Comparison of ENCODE assay signal across 9 mouse cellular contexts in genomic region chr15:89523283-89523832, GRCm38 (mm10). TPM values are rescaled to one million over a fixed set of nuclear protein-coding genes. Genes with fewer than 3 reads are reported as not detected.
DNase-seq lines count a peak whose midpoint lies in the region; ATAC-seq lines count a peak whose summit lies in the region.
"Had no signal": no experiment of that assay in that cellular context is flagged by ENCODE, and none has a peak within 500 bp of the region (broad histone marks: within the 10 kb centered on the region; RNA-seq: fewer than 3 reads in every experiment).

No protein-coding gene starts in this region.

- H3K27ac ChIP-seq in kidney, embryonic 16.5 days (ENCODE audit: low read length), result no peak overlapping the region
- H3K27ac ChIP-seq in hindbrain, embryonic 13.5 days, result no peak overlapping the region
- no peak overlapping the region for H3K27ac ChIP-seq in midbrain, embryonic 16.5 days (ENCODE audit: low read length)
- H3K27ac ChIP-seq: macrophage had no signal

- intact Hi-C loops in left cerebral cortex, postnatal 4 days (cut with DNase I), result no loop called here

- peak overlapping the region; percentile 85 for H3K4me2 ChIP-seq in kidney, embryonic 16.5 days (replicated peaks; ENCODE audit: low read depth, low read length)
- peak overlapping the region; percentile 94 for H3K4me2 ChIP-seq in hindbrain, embryonic 13.5 days
- H3K4me2 ChIP-seq in midbrain, embryonic 16.5 days (ENCODE audit: low read length), result peak overlapping the region; percentile 97

- H3K9me3 ChIP-seq in kidney, embryonic 16.5 days (ENCODE audit: low read length), result no peaks in the 10 kb centered on the region
- no peaks in the 10 kb centered on the region for H3K9me3 ChIP-seq in hindbrain, embryonic 13.5 days
- H3K9me3 ChIP-seq in midbrain, embryonic 16.5 days (replicated peaks; ENCODE audit: control insufficient read depth, low read length, poor library complexity, severe bottlenecking), result no peaks in the 10 kb centered on the region

- 6% methylated on average over 38 of the region's 47 CpGs for WGBS in kidney, embryonic 16.5 days
- WGBS in hindbrain, embryonic 13.5 days, result 10% methylated on average over 32 of the region's 47 CpGs
- 10% methylated on average over 16 of the region's 47 CpGs for WGBS in midbrain, embryonic 16.5 days

- H3K4me3 ChIP-seq in kidney, embryonic 16.5 days (ENCODE audit: low read length), result peak overlapping the region; percentile 59
- H3K4me3 ChIP-seq in hindbrain, embryonic 13.5 days, result peak overlapping the region; percentile 67
- H3K4me3 ChIP-seq in midbrain, embryonic 16.5 days (ENCODE audit: low read depth, low read length), result peak overlapping the region; percentile 52

- DNase-seq in kidney, adult 18-20 months, result no peak
- DNase-seq in left cerebral cortex, postnatal 4 days, result no peak
- DNase-seq in spleen, postnatal 36 days (ENCODE audit: low spot score in 2 of 2), result no peak
- DNase-seq in adipocyte (ENCODE audit: low spot score), result no peak

- peaks cover 12% of the 10 kb centered on the region; the same call in 1 of the 2 replicates for H3K4me1 ChIP-seq in kidney, embryonic 16.5 days (ENCODE audit: insufficient read depth, low read length)
- H3K4me1 ChIP-seq in hindbrain, embryonic 13.5 days (replicated peaks), result peaks cover 21% of the 10 kb centered on the region
- H3K4me1 ChIP-seq in midbrain, embryonic 16.5 days (ENCODE audit: control insufficient read depth, insufficient read depth, low read length), result no peaks in the 10 kb centered on the region

- ATAC-seq in kidney, embryonic 16.5 days (ENCODE audit: low FRiP score, low TSS enrichment), result peak; percentile 65
- peak; percentile 9; the same call in 1 of the 2 replicates for ATAC-seq in common myeloid progenitor, adult 5-6 weeks (replicated peaks; ENCODE audit: low read depth, poor library complexity, severe bottlenecking)
- ATAC-seq in hindbrain, embryonic 13.5 days (ENCODE audit: low FRiP score), result peak; percentile 56; the same call in 1 of the 2 replicates
- ATAC-seq in midbrain, embryonic 16.5 days, result peak; percentile 40; the same call in 1 of the 2 replicates

- H3K36me3 ChIP-seq in kidney, embryonic 16.5 days (ENCODE audit: insufficient read depth, low read length), result no peaks in the 10 kb centered on the region
- peaks cover 15% of the 10 kb centered on the region; the same call in 1 of the 2 replicates for H3K36me3 ChIP-seq in hindbrain, embryonic 13.5 days
- H3K36me3 ChIP-seq in midbrain, embryonic 16.5 days (ENCODE audit: control insufficient read depth, insufficient read depth, low read length), result peaks cover 3% of the 10 kb centered on the region; the same call in 1 of the 2 replicates

- H3K27me3 ChIP-seq in kidney, embryonic 16.5 days (ENCODE audit: insufficient read depth, low read length), result peaks cover 43% of the 10 kb centered on the region
- H3K27me3 ChIP-seq in hindbrain, embryonic 13.5 days, result peaks cover 46% of the 10 kb centered on the region
- no peaks in the 10 kb centered on the region for H3K27me3 ChIP-seq in midbrain, embryonic 16.5 days (ENCODE audit: control insufficient read depth, insufficient read depth, low read depth, low read length)

- H3K9ac ChIP-seq in kidney, embryonic 16.5 days (replicated peaks; ENCODE audit: low read length), result peak overlapping the region; percentile 67
- H3K9ac ChIP-seq in hindbrain, embryonic 13.5 days, result peak overlapping the region; percentile 67
- peak overlapping the region; percentile 64 for H3K9ac ChIP-seq in midbrain, embryonic 16.5 days (ENCODE audit: low read depth, low read length)

RNA-seq across cellular contexts. Expression of gene Shank3, which starts 23.9 kb away (rescaled TPM):
- 1.8 and 2.9 TPM in 2 replicates for polyA plus RNA-seq in kidney, embryonic 16.5 days (2015; fragmentation: Nextera tagmentation; extraction: Ambion mirVana)
- total RNA-seq in common myeloid progenitor, adult 5-6 weeks (2017), result 10.2 and 14.9 TPM in 2 replicates
- 11.0 and 12.1 TPM in 2 replicates for polyA plus RNA-seq in hindbrain, embryonic 13.5 days (2015; fragmentation: Nextera tagmentation; extraction: Ambion mirVana)
- polyA plus RNA-seq in midbrain, embryonic 16.5 days (2015; fragmentation: Nextera tagmentation; extraction: Ambion mirVana), result 12.0 and 16.7 TPM in 2 replicates
- total RNA-seq in left cerebral cortex, postnatal 4 days (2021), result 100 to 1,000 TPM; 136 to 141 TPM
- polyA plus RNA-seq: macrophage had no signal

RNA-seq across cellular contexts. Expression of gene Acr, which starts 44.8 kb away (rescaled TPM):
- 0.15 TPM in 1 of 2 replicates, not detected in the other for polyA plus RNA-seq in kidney, embryonic 16.5 days (2015; fragmentation: Nextera tagmentation; extraction: Ambion mirVana)
- total RNA-seq in common myeloid progenitor, adult 5-6 weeks (2017), result not detected in 2 replicates
- 1.5 and 2.0 TPM in 2 replicates for polyA plus RNA-seq in hindbrain, embryonic 13.5 days (2015; fragmentation: Nextera tagmentation; extraction: Ambion mirVana)
- 1.6 and 1.8 TPM in 2 replicates for polyA plus RNA-seq in midbrain, embryonic 16.5 days (2015; fragmentation: Nextera tagmentation; extraction: Ambion mirVana)
- 1 to 10 TPM; 5.8 to 5.9 TPM for total RNA-seq in left cerebral cortex, postnatal 4 days (2021)
- polyA plus RNA-seq: macrophage had no signal

RNA-seq across cellular contexts. Expression of gene Arsa, which starts 46.1 kb away (rescaled TPM):
- 19.2 and 21.1 TPM in 2 replicates for polyA plus RNA-seq in kidney, embryonic 16.5 days (2015; fragmentation: Nextera tagmentation; extraction: Ambion mirVana)
- total RNA-seq in common myeloid progenitor, adult 5-6 weeks (2017), result 9.4 and 12.9 TPM in 2 replicates
- polyA plus RNA-seq in hindbrain, embryonic 13.5 days (2015; fragmentation: Nextera tagmentation; extraction: Ambion mirVana), result 19.7 and 21.2 TPM in 2 replicates
- 32.6 and 37.6 TPM in 2 replicates for polyA plus RNA-seq in midbrain, embryonic 16.5 days (2015; fragmentation: Nextera tagmentation; extraction: Ambion mirVana)
- total RNA-seq in left cerebral cortex, postnatal 4 days (2021), result 10 to 100 TPM; 31.5 to 32.8 TPM

Comparison
In these comparisons a context has a peak if more than half of its experiments do, and no peak if none do; other contexts are left out.
1. ATAC-seq: peak in every context shown above with its lines; median percentile 65 in kidney, embryonic 16.5 days; 56 in hindbrain, embryonic 13.5 days; 40 in midbrain, embryonic 16.5 days; 9 in common myeloid progenitor, adult 5-6 weeks.